Mouse (Mus musculus) CD4-positive, CD25-positive, alpha-beta regulatory T cell, adult 9 weeks (primary cell): ENCODE measurements around the gene 1700012B07Rik. TPM values are rescaled to one million over a fixed set of nuclear protein-coding genes. Genes with fewer than 3 reads are reported as not detected.

Source experiments
- polyA plus RNA-seq: library from polyadenylated mRNA; unstranded; fragments of 100-300 nt; shearing (Covaris generic); gene quantifications from one replicate; pipeline ENCODE4 v1.2.1, GENCODE M21; 2017

The 1700012B07Rik gene
- 0.32 TPM for polyA plus RNA-seq

GRCm38 (mm10) chr11:109827946-109828345 lies at the start of gene 1700012B07Rik:
Gene 1700012B07Rik (minus strand): TSS chr11:109828046.

Other genes starting within 250 kb of the 1700012B07Rik start
- gene Wipi1, start 216.1 kb downstream of the 1700012B07Rik start, polyA plus RNA-seq, result 0.22 TPM
- 438 TPM for gene Prkar1a, start 178.6 kb downstream of the 1700012B07Rik start, polyA plus RNA-seq
- gene Fam20a, start 105.8 kb downstream of the 1700012B07Rik start, polyA plus RNA-seq, result 1.4 TPM
- gene Abca8b, start 167.8 kb upstream of the 1700012B07Rik start, polyA plus RNA-seq, result not detected